Mouse (Mus musculus): ENCODE measurements at regions not wholly inside any gene's neighbourhood (a gene's known extent, or its start where the extent isn't known, plus 50 kb on each side); places are given as distances from the start of the nearest gene placed in this dataset.

GRCm38 (mm10) chr16:49319047-49319678 is 261.9 kb downstream of the Myh15 start:
- Histone ChIP-seq H3K9ac (ENCODE audit: low read depth, low read length) (no peak overlapping the region), H3K4me2 (ENCODE audit: low read length) (no peak overlapping the region), H3K4me3 (replicated peaks; ENCODE audit: low read depth, low read length) (no peak overlapping the region), H3K36me3 (ENCODE audit: insufficient read depth, low read length) (no peaks in the 10 kb centered on the region), H3K27me3 (ENCODE audit: insufficient read depth, low read length) (no peaks in the 10 kb centered on the region), H3K9me3 (replicated peaks; ENCODE audit: low read length) (no peaks in the 10 kb centered on the region), H3K27ac (no peak overlapping the region), H3K4me1 (replicated peaks; ENCODE audit: insufficient read depth, low read length) (no peaks in the 10 kb centered on the region)
- WGBS: 64% methylated on average over 4 of the region's 4 CpGs
- no peak for DNase-seq (ENCODE audit: low spot score)
- ATAC-seq (replicated peaks; ENCODE audit: low FRiP score, low read depth): no peak
- no peak for TF ChIP-seq CTCF (IDR thresholded peaks at IDR 0.05; ENCODE audit: low read depth)

- Histone ChIP-seq H3K4me2 (ENCODE audit: low read length) (no peak overlapping the region), H3K36me3 (ENCODE audit: insufficient read depth, low read length) (no peaks in the 10 kb centered on the region), H3K4me1 (replicated peaks; ENCODE audit: insufficient read depth, low read length) (no peaks in the 10 kb centered on the region), H3K27me3 (ENCODE audit: insufficient read depth, low read length) (no peaks in the 10 kb centered on the region), H3K27ac (no peak overlapping the region), H3K4me3 (replicated peaks; ENCODE audit: low read depth, low read length) (no peak overlapping the region), H3K9me3 (replicated peaks; ENCODE audit: low read length) (no peaks in the 10 kb centered on the region), H3K9ac (ENCODE audit: low read depth, low read length) (no peak overlapping the region)
- WGBS: 72% methylated on average over 5 of the region's 5 CpGs
- TF ChIP-seq CTCF (IDR thresholded peaks at IDR 0.05; ENCODE audit: low read depth): no peak
- no peak for DNase-seq (ENCODE audit: low spot score)
- ATAC-seq (replicated peaks; ENCODE audit: low FRiP score, low read depth): no peak
Measured at GRCm38 (mm10) chr16:49319774-49320173, 262.5 kb downstream of the Myh15 start.

- no peak for ATAC-seq (replicated peaks; ENCODE audit: low FRiP score, low read depth)
- Histone ChIP-seq H3K9me3 (replicated peaks; ENCODE audit: low read length) (no peaks in the 10 kb centered on the region), H3K36me3 (ENCODE audit: insufficient read depth, low read length) (no peaks in the 10 kb centered on the region), H3K4me1 (replicated peaks; ENCODE audit: insufficient read depth, low read length) (no peaks in the 10 kb centered on the region), H3K4me2 (ENCODE audit: low read length) (no peak overlapping the region), H3K9ac (ENCODE audit: low read depth, low read length) (no peak overlapping the region), H3K4me3 (replicated peaks; ENCODE audit: low read depth, low read length) (no peak overlapping the region), H3K27me3 (ENCODE audit: insufficient read depth, low read length) (no peaks in the 10 kb centered on the region), H3K27ac (no peak overlapping the region)
- TF ChIP-seq CTCF (IDR thresholded peaks at IDR 0.05; ENCODE audit: low read depth): peak; percentile 63
- 91% methylated on average over 1 of the region's 1 CpGs for WGBS
- DNase-seq (ENCODE audit: low spot score): peak; percentile 23
Measured at GRCm38 (mm10) chr16:49321951-49322350, 264.7 kb downstream of the Myh15 start.

GRCm38 (mm10) chr16:49330725-49331386 is 273.6 kb downstream of the Myh15 start:
- DNase-seq (ENCODE audit: low spot score): no peak
- Histone ChIP-seq H3K4me2 (ENCODE audit: low read length) (no peak overlapping the region), H3K27me3 (ENCODE audit: insufficient read depth, low read length) (no peaks in the 10 kb centered on the region), H3K9ac (ENCODE audit: low read depth, low read length) (no peak overlapping the region), H3K27ac (no peak overlapping the region), H3K36me3 (ENCODE audit: insufficient read depth, low read length) (no peaks in the 10 kb centered on the region), H3K4me1 (replicated peaks; ENCODE audit: insufficient read depth, low read length) (no peaks in the 10 kb centered on the region), H3K4me3 (replicated peaks; ENCODE audit: low read depth, low read length) (no peak overlapping the region), H3K9me3 (replicated peaks; ENCODE audit: low read length) (no peaks in the 10 kb centered on the region)
- no peak for ATAC-seq (replicated peaks; ENCODE audit: low FRiP score, low read depth)
- TF ChIP-seq CTCF (IDR thresholded peaks at IDR 0.05; ENCODE audit: low read depth): no peak
- WGBS: 84% methylated on average over 5 of the region's 5 CpGs

- Histone ChIP-seq H3K36me3 (ENCODE audit: insufficient read depth, low read length) (no peaks in the 10 kb centered on the region), H3K27ac (no peak overlapping the region), H3K4me3 (replicated peaks; ENCODE audit: low read depth, low read length) (no peak overlapping the region), H3K4me2 (ENCODE audit: low read length) (no peak overlapping the region), H3K9me3 (replicated peaks; ENCODE audit: low read length) (no peaks in the 10 kb centered on the region), H3K9ac (ENCODE audit: low read depth, low read length) (no peak overlapping the region), H3K4me1 (replicated peaks; ENCODE audit: insufficient read depth, low read length) (no peaks in the 10 kb centered on the region), H3K27me3 (ENCODE audit: insufficient read depth, low read length) (no peaks in the 10 kb centered on the region)
- DNase-seq (ENCODE audit: low spot score) (peak; percentile 54), ATAC-seq (replicated peaks; ENCODE audit: low FRiP score, low read depth) (no peak; the same call in 1 of the 2 replicates)
- 35% methylated on average over 5 of the region's 5 CpGs for WGBS
- TF ChIP-seq CTCF (IDR thresholded peaks at IDR 0.05; ENCODE audit: low read depth): no peak
Measured at GRCm38 (mm10) chr16:49332107-49332722, 274.9 kb downstream of the Myh15 start.

- H3K27ac ChIP-seq: no peak overlapping the region
- no peak overlapping the region for H3K9ac ChIP-seq (ENCODE audit: low read depth, low read length)
- DNase-seq (ENCODE audit: low spot score) (no peak), ATAC-seq (replicated peaks; ENCODE audit: low FRiP score, low read depth) (no peak)
- H3K4me3 ChIP-seq (replicated peaks; ENCODE audit: low read depth, low read length): no peak overlapping the region
- 32% methylated on average over 2 of the region's 2 CpGs for WGBS
- no peak for TF ChIP-seq CTCF (IDR thresholded peaks at IDR 0.05; ENCODE audit: low read depth)
- no peaks in the 10 kb centered on the region for H3K9me3 ChIP-seq (replicated peaks; ENCODE audit: low read length)
- H3K4me2 ChIP-seq (ENCODE audit: low read length): no peak overlapping the region
- H3K27me3 ChIP-seq (ENCODE audit: insufficient read depth, low read length): no peaks in the 10 kb centered on the region
- H3K36me3 ChIP-seq (ENCODE audit: insufficient read depth, low read length): no peaks in the 10 kb centered on the region
- H3K4me1 ChIP-seq (replicated peaks; ENCODE audit: insufficient read depth, low read length): no peaks in the 10 kb centered on the region
Measured at GRCm38 (mm10) chr16:49335916-49336315, 278.6 kb downstream of the Myh15 start.
